Mouse (Mus musculus): ENCODE measurements around the gene Scarb2.

DNA sequence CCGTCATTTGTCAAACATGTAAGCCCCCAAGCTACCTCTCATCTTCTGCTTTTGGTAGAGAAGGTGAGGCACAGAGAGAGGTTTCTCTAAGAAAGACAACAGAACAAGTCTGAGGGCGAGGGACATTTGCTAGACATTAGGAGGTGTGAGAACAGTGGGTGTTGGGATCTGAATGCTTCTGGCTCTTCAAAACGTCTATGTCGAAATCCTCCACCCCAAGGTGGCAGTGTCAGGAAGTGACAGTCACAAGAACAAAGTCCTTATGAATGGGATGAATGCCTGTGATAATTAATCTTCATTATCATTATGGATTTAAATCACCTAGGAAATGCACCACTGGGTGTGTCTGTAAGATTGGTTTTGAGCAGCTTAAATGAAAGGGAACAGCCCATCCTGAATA is 11.3 kb downstream of the Scarb2 start:
- TF ChIP-seq CTCF (IDR thresholded peaks at IDR 0.05; ENCODE audit: control insufficient read depth, insufficient read depth, insufficient read length) (no peak), MAX (IDR thresholded peaks at IDR 0.05) (no peak), MYOD1 (IDR thresholded peaks at IDR 0.05; ENCODE audit: control insufficient read depth, insufficient read length, low read depth) (no peak), USF1 (IDR thresholded peaks at IDR 0.05; ENCODE audit: low read depth) (no peak), MYOG (IDR thresholded peaks at IDR 0.05; ENCODE audit: control insufficient read depth, extremely low read depth, insufficient read length) (no peak), CEBPB (IDR thresholded peaks at IDR 0.05; ENCODE audit: low read depth) (no peak), FOSL1 (IDR thresholded peaks at IDR 0.05; ENCODE audit: insufficient read depth, low read length, poor library complexity, severe bottlenecking) (no peak)

Measured in C2C12 (cell line).